Mouse (Mus musculus): ENCODE measurements around the gene Hdlbp.
"Not testable (repeated sequence)": the region's sequence is repeated elsewhere in the genome, so short reads cannot be mapped to it uniquely, and the experiment has no call there.

The Hdlbp gene

DNA sequence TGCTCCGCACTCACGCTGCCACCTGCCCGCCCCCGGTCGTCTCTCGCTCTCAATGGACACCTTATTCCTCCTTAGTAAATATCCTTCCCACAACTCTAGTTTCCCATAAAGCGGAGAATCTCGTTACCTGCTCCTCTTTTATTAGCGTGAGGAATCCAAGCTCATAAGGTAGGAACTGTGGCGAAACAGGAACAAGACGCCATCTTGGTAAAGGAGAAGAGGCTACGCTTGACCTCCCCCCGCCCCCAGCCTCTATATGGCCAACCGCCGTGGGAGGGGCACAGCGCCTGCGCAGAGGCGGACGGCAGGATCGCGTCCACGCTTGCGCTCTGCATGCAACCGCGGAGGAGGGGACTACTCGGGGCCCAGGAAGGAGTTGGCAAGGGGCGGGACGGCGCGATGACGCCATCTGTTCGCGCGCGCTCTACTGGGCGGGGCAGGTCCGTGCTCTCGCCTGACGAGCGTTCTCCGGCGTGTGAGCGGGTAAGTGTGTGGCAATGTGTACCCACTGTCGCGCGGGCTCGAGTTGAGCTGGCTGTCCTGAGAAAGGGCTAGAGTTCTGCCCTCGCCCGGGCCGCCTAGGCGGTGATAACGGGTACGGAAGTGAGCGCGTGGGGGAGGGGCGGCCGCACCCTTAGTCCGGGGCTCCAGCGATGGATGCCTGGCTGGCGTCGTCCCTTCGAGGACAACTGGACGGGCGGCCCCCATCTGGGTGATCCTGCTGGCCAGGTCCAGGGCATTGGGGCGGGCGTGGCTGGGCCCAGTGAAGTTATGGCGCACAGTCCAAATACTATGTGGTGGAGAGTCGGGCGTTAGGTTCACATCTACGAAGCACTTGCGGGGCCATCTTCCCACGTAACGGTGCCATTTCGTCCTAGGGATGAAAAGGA is at the start of gene Hdlbp:
Gene Hdlbp, minus strand, starts transcription at position 230 of the 890 bp plus-strand sequence.
- DNase-seq (ENCODE audit: low read depth, low spot score), result peak; percentile 98

DNA sequence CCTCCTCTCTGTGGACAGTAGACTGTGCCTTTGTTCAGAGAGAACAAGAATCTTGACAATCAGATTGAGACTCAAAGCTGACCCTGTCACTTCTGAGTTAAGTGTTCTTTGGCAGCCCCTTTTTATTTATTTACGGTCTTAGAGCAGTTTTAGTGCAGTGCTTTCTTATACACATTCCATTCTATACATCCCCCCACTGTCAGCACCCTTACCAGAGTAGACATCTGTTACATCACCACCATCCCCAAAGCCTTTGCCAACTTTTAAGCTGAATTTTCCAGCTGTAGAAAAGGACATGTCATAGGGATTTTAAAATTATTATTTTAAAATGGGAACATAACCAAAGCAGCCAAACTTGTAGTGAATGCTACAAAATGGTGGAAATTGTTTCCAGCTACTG is 43.7 kb upstream of the Hdlbp start:
- DNase-seq (ENCODE audit: low read depth, low spot score), result no peak

- DNase-seq (ENCODE audit: low read depth, low spot score), result no peak
These were observed 42.9 kb upstream of the Hdlbp start for GRCm38 (mm10) chr1:93521491-93521890.

DNA sequence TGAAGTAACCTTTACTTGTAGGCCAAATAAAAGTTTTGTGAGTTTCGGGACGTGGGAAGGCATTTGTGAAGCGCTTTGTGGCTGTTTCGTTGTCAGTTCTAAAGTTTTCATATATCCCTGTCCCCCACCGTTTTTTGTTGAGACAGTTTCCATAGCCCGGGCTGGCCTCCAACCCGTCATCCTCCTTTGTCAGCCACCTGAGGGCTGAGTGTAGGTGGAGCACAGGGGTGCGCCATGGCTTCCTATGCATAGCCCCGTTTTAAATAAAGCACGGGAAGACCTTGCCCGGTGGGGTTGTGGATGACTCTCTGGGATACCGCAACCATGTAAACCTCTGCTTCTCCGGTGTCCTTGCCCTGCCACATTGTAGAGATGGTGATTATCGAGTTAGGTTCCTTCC is 34.6 kb upstream of the Hdlbp start:
- DNase-seq (ENCODE audit: low read depth, low spot score), result no peak

- no peak for DNase-seq (ENCODE audit: low read depth, low spot score)
These were observed 33.7 kb upstream of the Hdlbp start for GRCm38 (mm10) chr1:93512351-93512690.

DNA sequence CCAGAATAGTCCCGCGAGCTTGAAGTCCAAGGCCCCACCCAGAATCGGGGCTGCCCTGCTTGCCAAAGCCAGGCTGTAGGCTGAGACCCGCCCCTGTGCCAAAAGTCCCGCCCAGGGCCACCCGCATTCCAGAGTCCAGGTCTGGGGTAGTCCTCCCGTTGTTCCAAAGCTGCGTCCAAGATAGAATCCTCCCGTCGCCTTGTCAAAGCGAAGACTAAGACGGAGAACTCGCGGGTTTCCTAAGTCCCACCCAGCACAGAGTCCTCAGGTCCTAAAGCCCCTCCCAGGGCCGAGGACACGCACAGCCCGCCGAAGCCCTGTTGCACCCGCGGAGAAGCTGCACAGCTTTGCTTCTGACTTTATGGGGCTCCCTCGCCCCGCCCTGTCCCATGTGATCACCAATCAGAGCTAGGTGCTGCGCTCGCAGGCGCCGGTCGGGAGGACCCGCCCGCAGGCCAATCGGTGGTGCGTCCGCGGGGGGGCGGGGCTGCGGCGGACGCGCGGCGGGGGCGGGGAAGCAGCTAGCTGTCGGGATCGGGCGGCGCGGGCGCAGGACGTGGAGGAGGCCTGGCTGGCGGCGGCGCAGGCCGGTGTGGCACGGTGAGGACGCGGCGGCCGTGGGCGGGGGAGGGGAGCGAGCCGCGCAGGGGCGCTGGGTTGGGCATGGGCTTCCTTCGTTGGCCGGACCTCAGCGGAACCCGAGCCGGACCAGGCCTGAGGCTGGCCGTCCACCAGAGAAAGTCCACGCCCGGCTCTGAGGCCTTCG is 33.2 kb upstream of the Hdlbp start, which contains the start of gene Farp2:
Gene Farp2, plus strand, starts transcription at position 495 of the 766 bp plus-strand sequence.
- DNase-seq (ENCODE audit: low read depth, low spot score), result peak; percentile 76

- not testable (repeated sequence) for DNase-seq (ENCODE audit: low read depth, low spot score)
These were observed 30.0 kb upstream of the Hdlbp start for GRCm38 (mm10) chr1:93508576-93508975.

GRCm38 (mm10) chr1:93506944-93507676 is 28.5 kb upstream of the Hdlbp start:
- no peak for DNase-seq (ENCODE audit: low read depth, low spot score)

DNA sequence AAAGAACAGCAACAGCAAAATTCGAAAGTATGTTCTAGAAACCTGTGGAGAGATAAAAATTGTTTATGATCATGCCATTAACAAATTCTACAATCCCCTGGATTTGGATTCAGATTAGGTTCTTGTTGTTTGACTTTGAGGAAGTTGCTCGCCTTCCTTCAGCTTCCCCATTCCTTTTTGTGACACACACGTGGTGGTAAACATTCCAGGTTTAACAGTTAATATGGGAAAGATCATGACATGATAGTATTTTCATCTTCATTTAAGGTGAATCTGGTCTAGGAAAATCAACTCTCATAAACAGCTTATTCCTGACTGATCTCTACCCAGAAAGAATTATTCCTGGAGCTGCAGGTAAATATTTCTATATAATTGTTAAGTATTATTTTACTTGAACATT is 16.7 kb upstream of the Hdlbp start:
- DNase-seq (ENCODE audit: low read depth, low spot score), result no peak

- DNase-seq (ENCODE audit: low read depth, low spot score), result not testable (repeated sequence)
These were observed 7.7 kb upstream of the Hdlbp start for GRCm38 (mm10) chr1:93486302-93486701.

DNA sequence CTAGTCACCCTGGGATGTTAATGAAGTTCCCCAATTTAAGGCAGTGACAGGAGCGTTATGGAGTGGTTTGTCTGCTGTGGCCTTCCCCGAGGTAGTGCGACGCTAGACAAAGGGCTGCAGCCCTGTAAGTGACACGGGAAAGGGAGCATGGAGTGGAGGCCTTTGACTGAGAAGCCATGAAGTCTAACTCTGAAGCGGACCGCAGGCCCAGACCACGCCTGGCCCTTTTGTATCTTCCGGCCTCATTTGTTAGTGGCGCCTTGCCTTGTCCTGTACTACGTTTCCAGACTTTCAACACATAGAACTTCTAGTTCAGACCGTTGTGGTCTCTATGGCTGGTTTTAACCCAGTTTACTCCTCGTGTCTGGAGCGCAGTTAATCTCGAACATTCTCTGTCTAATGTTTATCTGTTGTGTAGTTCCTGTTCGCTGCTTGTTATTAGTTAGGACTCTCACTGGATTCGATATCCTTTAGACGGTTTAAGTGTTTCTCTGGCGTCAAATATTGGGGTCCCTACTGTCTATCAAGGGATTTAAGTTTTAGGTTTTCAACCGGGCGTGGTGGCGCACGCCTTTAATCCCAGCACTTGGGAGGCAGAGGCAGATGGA is 965 bp upstream of the Hdlbp start:
- DNase-seq (ENCODE audit: low read depth, low spot score), result peak; percentile 8

DNA sequence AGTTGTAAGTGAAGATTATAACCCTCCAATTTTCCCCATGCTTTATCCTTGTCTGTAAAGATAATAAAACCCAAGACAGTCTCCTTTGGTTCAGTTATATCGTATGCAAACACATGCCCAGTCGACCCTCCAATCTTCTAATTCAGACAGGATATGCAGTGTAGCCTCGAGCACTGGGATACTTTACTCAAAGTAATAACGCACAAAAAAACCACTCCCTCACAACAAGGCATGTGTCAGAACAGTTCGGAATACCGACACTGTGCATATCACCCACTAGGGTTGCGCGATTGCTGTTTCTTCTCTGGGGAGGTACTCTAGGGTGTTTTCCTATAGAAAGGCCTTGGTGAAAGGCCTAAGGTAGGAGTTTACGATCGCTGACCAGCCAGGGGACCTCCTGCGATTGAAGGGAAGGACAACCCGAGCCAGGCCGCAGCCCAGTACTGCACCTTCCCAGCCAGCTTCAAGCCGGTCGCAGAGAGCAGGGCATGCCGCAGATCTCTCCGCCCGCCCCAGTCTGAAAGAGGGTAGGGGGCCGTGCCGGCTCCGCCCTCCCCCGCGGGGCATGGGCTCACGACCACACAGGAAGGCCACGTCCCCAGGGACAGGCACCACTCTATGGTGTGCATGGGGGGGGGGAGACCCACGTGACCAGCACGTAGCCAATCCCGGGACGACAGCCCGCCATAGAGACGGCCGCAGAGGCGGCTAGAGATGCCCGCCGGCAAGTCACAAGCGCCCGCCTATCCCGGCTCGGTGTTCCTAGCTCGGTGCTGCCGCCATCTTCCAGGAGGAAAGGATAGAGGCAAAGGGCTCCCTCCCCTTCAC is 643 bp downstream of the Hdlbp start:
- DNase-seq (ENCODE audit: low read depth, low spot score), result peak; percentile 97

GRCm38 (mm10) chr1:93475694-93476093 is 2.9 kb downstream of the Hdlbp start:
- no peak for DNase-seq (ENCODE audit: low read depth, low spot score)

DNA sequence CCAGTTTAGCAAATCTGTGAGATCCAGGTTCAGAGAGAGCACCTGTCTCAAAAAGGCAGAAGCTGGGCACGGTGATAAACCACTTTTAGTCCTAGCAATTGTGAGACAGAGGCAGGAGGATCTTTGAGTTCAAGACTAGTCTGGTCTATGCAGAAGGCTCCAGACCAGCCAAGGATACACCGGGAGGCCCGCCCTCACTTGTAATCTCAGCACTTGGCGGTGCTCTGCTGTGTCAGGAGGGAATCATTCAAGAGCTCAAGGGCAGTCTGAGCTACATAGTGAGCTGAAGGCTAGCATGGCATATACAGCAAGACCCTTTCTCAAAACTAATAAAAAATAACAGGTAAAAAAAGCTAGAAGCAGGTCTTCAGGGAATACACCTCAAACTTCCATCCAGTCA is 10.0 kb downstream of the Hdlbp start:
- DNase-seq (ENCODE audit: low read depth, low spot score), result no peak

- DNase-seq (ENCODE audit: low read depth, low spot score), result no peak
These were observed 12.9 kb downstream of the Hdlbp start for GRCm38 (mm10) chr1:93465746-93466145.

- DNase-seq (ENCODE audit: low read depth, low spot score), result no peak
These were observed 13.5 kb downstream of the Hdlbp start for GRCm38 (mm10) chr1:93465066-93465465.

GRCm38 (mm10) chr1:93459101-93459500 is 19.5 kb downstream of the Hdlbp start:
- DNase-seq (ENCODE audit: low read depth, low spot score), result no peak

GRCm38 (mm10) chr1:93458357-93458756 is 20.3 kb downstream of the Hdlbp start:
- DNase-seq (ENCODE audit: low read depth, low spot score), result no peak

GRCm38 (mm10) chr1:93453721-93454255 is 24.8 kb downstream of the Hdlbp start:
- DNase-seq (ENCODE audit: low read depth, low spot score), result no peak

DNA sequence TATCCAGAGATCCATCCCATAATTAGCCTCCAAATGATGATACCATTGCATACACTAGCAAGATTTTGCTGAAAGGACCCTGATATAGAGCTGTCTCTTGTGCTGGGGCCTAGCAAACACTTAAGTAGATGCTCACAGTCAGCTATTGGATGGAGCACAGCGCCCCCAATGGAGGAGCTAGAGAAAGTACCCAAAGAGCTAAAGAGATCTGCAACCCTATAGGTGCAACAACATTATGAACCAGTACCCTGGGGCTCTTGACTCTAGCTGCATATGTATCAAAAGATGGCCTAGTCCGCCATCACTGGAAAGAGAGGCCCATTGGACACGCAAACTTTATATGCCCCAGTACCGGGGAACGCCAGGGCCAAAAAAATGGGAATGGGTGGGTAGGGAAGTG is 28.5 kb downstream of the Hdlbp start:
- DNase-seq (ENCODE audit: low read depth, low spot score), result not testable (repeated sequence)

DNA sequence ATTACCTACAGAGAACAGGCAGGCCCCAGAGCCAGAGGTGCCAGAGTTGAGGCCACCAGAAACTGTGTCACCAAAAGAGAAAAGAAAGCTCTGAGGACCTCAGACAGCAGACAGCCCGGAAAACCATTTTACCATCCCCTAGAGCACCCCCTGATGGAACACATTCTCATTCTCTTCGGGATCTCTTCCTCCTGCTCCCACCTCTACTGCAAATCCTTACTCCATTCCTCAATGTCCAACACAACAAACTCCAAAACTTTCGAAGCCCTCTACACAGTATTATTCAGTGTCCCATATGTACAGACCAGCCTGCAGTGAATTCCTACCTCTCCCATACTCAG is 32.8 kb downstream of the Hdlbp start:
- no peak for DNase-seq (ENCODE audit: low read depth, low spot score)
